Mouse (Mus musculus) lung, postnatal 0 days (tissue): ENCODE measurements around the gene Surf4. TPM values are rescaled to one million over a fixed set of nuclear protein-coding genes. Genes with fewer than 3 reads are reported as not detected.

ENCODE experiments used
- ATAC-seq: fragments of 200-750 bp; cut with Nextera tagmentation; 2 replicates; pipeline ENCODE4 v1.8.0; 2017; ENCODE audit warnings: moderate library complexity
- DNase-seq: peaks from one replicate; pipeline ENCODE4 v3.0.0-alpha.2; 2016; ENCODE audit warnings: low spot score
- H3K27ac ChIP-seq: fragments of 300-500 bp; sonication (generic); 2 replicates; pipeline ENCODE4 v1.5.1; 2014; ENCODE audit warnings: antibody characterized with exemption, mild to moderate bottlenecking, low read length, mixed read lengths
- H3K27me3 ChIP-seq: fragments of 300-500 bp; sonication (generic); replicated peaks from 2 replicates; pipeline ENCODE4 v1.6.1; 2014; ENCODE audit warnings: low read length, mixed read lengths; ENCODE audit not compliant: insufficient read depth
- H3K36me3 ChIP-seq: fragments of 300-500 bp; sonication (generic); 2 replicates; pipeline ENCODE4 v1.6.1; 2014; ENCODE audit warnings: low read length, mixed read lengths; ENCODE audit not compliant: insufficient read depth
- H3K4me1 ChIP-seq: fragments of 300-500 bp; sonication (generic); 2 replicates; pipeline ENCODE4 v1.6.1; 2014; ENCODE audit warnings: antibody characterized with exemption, low read depth, low read length, mixed read lengths; ENCODE audit not compliant: insufficient read depth
- H3K4me2 ChIP-seq: fragments of 300-500 bp; sonication (generic); replicated peaks from 2 replicates; pipeline ENCODE4 v1.6.1; 2014; ENCODE audit warnings: low read depth, mild to moderate bottlenecking, low read length, moderate library complexity, mixed read lengths
- H3K4me3 ChIP-seq: fragments of 300-500 bp; sonication (generic); 2 replicates; pipeline ENCODE4 v1.5.1; 2014; ENCODE audit warnings: low read depth, low read length
- H3K9ac ChIP-seq: fragments of 300-500 bp; sonication (generic); replicated peaks from 2 replicates; pipeline ENCODE4 v1.6.1; 2014; ENCODE audit warnings: low read depth, mild to moderate bottlenecking
- H3K9me3 ChIP-seq: fragments of 300-500 bp; sonication (generic); 2 replicates; pipeline ENCODE4 v1.6.1; 2016; ENCODE audit warnings: low read length, mixed read lengths
- CTCF ChIP-seq: IDR thresholded peaks from 2 replicates; pipeline ENCODE4 v1.5.1; 2016; ENCODE audit warnings: antibody characterized with exemption, mild to moderate bottlenecking
- EP300 ChIP-seq: IDR thresholded peaks from 2 replicates; pipeline ENCODE4 v1.6.1; 2016; ENCODE audit warnings: antibody characterized with exemption, mild to moderate bottlenecking, control low read depth
- WGBS: fragments of 180-500 bp; shearing (Covaris S2); extraction: QIAGEN DNeasy Blood & Tissue Kit; methylation state at CpG from one replicate; pipeline ENCODE4 v1.1.7; 2014; 5-methylcytosine and 5-hydroxymethylcytosine counted together
- polyA plus RNA-seq: library from polyadenylated mRNA; unstranded; fragments of >200 nt; fragmentation: Nextera tagmentation; extraction: Ambion mirVana; gene quantifications from 2 replicates; pipeline ENCODE4 v1.2.1, GENCODE M21; 2015

The Surf4 gene
- polyA plus RNA-seq, 1 experiment from 2014 or later: 167 TPM

- 85% methylated on average over 4 of the region's 4 CpGs for WGBS
- Histone ChIP-seq H3K27ac (no peak overlapping the region), H3K36me3 (peaks cover 23% of the 10 kb centered on the region), H3K4me2 (no peak overlapping the region), H3K9ac (no peak overlapping the region), H3K27me3 (no peaks in the 10 kb centered on the region), H3K4me1 (no peaks in the 10 kb centered on the region), H3K9me3 (no peaks in the 10 kb centered on the region), H3K4me3 (no peak overlapping the region)
- DNase-seq: no peak
- ATAC-seq: no peak
- no peak for TF ChIP-seq EP300
- TF ChIP-seq CTCF: no peak
Measured at GRCm38 (mm10) chr2:26952193-26952592, 18.5 kb upstream of the Surf4 start.

GRCm38 (mm10) chr2:26951346-26951905 is 17.7 kb upstream of the Surf4 start:
- Histone ChIP-seq H3K9ac (no peak overlapping the region), H3K4me1 (no peaks in the 10 kb centered on the region), H3K9me3 (no peaks in the 10 kb centered on the region), H3K27me3 (no peaks in the 10 kb centered on the region), H3K4me3 (no peak overlapping the region), H3K36me3 (peaks cover 17% of the 10 kb centered on the region), H3K27ac (no peak overlapping the region), H3K4me2 (no peak overlapping the region)
- TF ChIP-seq CTCF: no peak
- no peak for TF ChIP-seq EP300
- DNase-seq: no peak
- WGBS: 92% methylated on average over 8 of the region's 8 CpGs
- no peak for ATAC-seq

GRCm38 (mm10) chr2:26950411-26950810 is 16.7 kb upstream of the Surf4 start:
- no peaks in the 10 kb centered on the region for H3K4me1 ChIP-seq
- H3K9ac ChIP-seq: no peak overlapping the region
- no peaks in the 10 kb centered on the region for H3K9me3 ChIP-seq
- no peak for ATAC-seq
- no peaks in the 10 kb centered on the region for H3K27me3 ChIP-seq
- no peak overlapping the region for H3K27ac ChIP-seq
- peaks cover 11% of the 10 kb centered on the region for H3K36me3 ChIP-seq
- no peak for DNase-seq
- H3K4me3 ChIP-seq: no peak overlapping the region
- WGBS: 82% methylated on average over 2 of the region's 2 CpGs
- no peak overlapping the region for H3K4me2 ChIP-seq
- no peak for TF ChIP-seq CTCF
- no peak for TF ChIP-seq EP300

- Histone ChIP-seq H3K27me3 (no peaks in the 10 kb centered on the region), H3K9ac (no peak overlapping the region), H3K4me1 (no peaks in the 10 kb centered on the region), H3K36me3 (no peaks in the 10 kb centered on the region), H3K4me3 (no peak overlapping the region), H3K27ac (no peak overlapping the region), H3K9me3 (no peaks in the 10 kb centered on the region), H3K4me2 (no peak overlapping the region)
- 73% methylated on average over 3 of the region's 3 CpGs for WGBS
- no peak for DNase-seq
- no peak for TF ChIP-seq EP300
- TF ChIP-seq CTCF: no peak
- no peak for ATAC-seq
Measured at GRCm38 (mm10) chr2:26943253-26943652, 9.5 kb upstream of the Surf4 start.

GRCm38 (mm10) chr2:26941539-26941938 is 7.8 kb upstream of the Surf4 start:
- H3K4me3 ChIP-seq: no peak overlapping the region
- H3K4me1 ChIP-seq: no peaks in the 10 kb centered on the region
- no peaks in the 10 kb centered on the region for H3K27me3 ChIP-seq
- ATAC-seq (peak; percentile 92), DNase-seq (peak; percentile 85)
- 30% methylated on average over 5 of the region's 5 CpGs for WGBS
- TF ChIP-seq CTCF: peak; percentile 62
- no peak for TF ChIP-seq EP300
- no peak overlapping the region for H3K9ac ChIP-seq
- H3K36me3 ChIP-seq: no peaks in the 10 kb centered on the region
- no peaks in the 10 kb centered on the region for H3K9me3 ChIP-seq
- H3K4me2 ChIP-seq: no peak overlapping the region
- no peak overlapping the region for H3K27ac ChIP-seq

- Histone ChIP-seq H3K4me2 (no peak overlapping the region), H3K4me1 (peaks cover 10% of the 10 kb centered on the region; the same call in 1 of the 2 replicates), H3K4me3 (no peak overlapping the region), H3K9ac (no peak overlapping the region), H3K36me3 (no peaks in the 10 kb centered on the region), H3K9me3 (no peaks in the 10 kb centered on the region), H3K27ac (no peak overlapping the region), H3K27me3 (no peaks in the 10 kb centered on the region)
- TF ChIP-seq CTCF (no peak), EP300 (no peak)
- ATAC-seq (no peak), DNase-seq (no peak)
- 40% methylated on average over 1 of the region's 1 CpGs for WGBS
Measured at GRCm38 (mm10) chr2:26936425-26936824, 2.7 kb upstream of the Surf4 start.

- WGBS: 88% methylated on average over 2 of the region's 2 CpGs
Measured at GRCm38 (mm10) chr2:26935286-26935685, 1.6 kb upstream of the Surf4 start.

More at GRCm38 (mm10) chr2:26935286-26935685, 1.6 kb upstream of the Surf4 start:
- Histone ChIP-seq H3K4me3 (no peak overlapping the region), H3K9ac (no peak overlapping the region), H3K9me3 (no peaks in the 10 kb centered on the region), H3K4me1 (peaks cover 15% of the 10 kb centered on the region; the same call in 1 of the 2 replicates), H3K27ac (no peak overlapping the region), H3K27me3 (no peaks in the 10 kb centered on the region), H3K4me2 (no peak overlapping the region), H3K36me3 (no peaks in the 10 kb centered on the region)
- DNase-seq: no peak
- ATAC-seq: no peak
- TF ChIP-seq CTCF: no peak
- TF ChIP-seq EP300: no peak
